ENCODE assay signal across 14 mouse cellular contexts in genomic region chr1:183140511-183141268, GRCm38 (mm10).
DNase-seq lines count a peak whose midpoint lies in the region; ATAC-seq and TF ChIP-seq lines count a peak whose summit lies in the region.
"Had no signal": no experiment of that assay in that cellular context is flagged by ENCODE, and none has a peak within 500 bp of the region (broad histone marks: within the 10 kb centered on the region; RNA-seq: fewer than 3 reads in every experiment).

No protein-coding gene starts in this region.

- H3K9ac ChIP-seq in forebrain, postnatal 0 days, result no peak overlapping the region
- H3K9ac ChIP-seq in limb, embryonic 13.5 days, result peak overlapping the region; percentile 39

- no peak overlapping the region for H3K4me2 ChIP-seq in forebrain, postnatal 0 days (ENCODE audit: low read depth)
- peak overlapping the region; percentile 41 for H3K4me2 ChIP-seq in limb, embryonic 13.5 days (replicated peaks)

- H3K9me3 ChIP-seq in heart, embryonic 10.5 days, result no peaks in the 10 kb centered on the region
- H3K9me3 ChIP-seq in forebrain, postnatal 0 days (ENCODE audit: low read length), result no peaks in the 10 kb centered on the region
- no peaks in the 10 kb centered on the region for H3K9me3 ChIP-seq in limb, embryonic 13.5 days
- H3K9me3 ChIP-seq: megakaryocyte, embryonic 14.5 days had no signal

- peaks cover under 1% of the 10 kb centered on the region; the same call in 1 of the 2 replicates for H3K36me3 ChIP-seq in heart, embryonic 10.5 days
- no peaks in the 10 kb centered on the region for H3K36me3 ChIP-seq in forebrain, postnatal 0 days (ENCODE audit: insufficient read depth)
- peaks cover 6% of the 10 kb centered on the region for H3K36me3 ChIP-seq in limb, embryonic 13.5 days

- DNase-seq in heart, embryonic 10.5 days (ENCODE audit: low spot score), result no peak
- DNase-seq in heart, postnatal 10 days, result no peak
- DNase-seq in forebrain, postnatal 0 days, result no peak
- DNase-seq in retina, embryonic 14.5 days (ENCODE audit: low spot score), result peak; percentile 39
- no peak for DNase-seq in adrenal gland, postnatal 10 days
- no peak for DNase-seq in adipocyte (ENCODE audit: low spot score)
- DNase-seq: adrenal gland, postnatal 36 days; cerebellum, adult 18-20 months; gastrocnemius, postnatal 25 days; lung, adult 18-20 months had no signal

- intact Hi-C loops in heart, postnatal 10 days (cut with DNase I), result no loop called here

- WGBS in heart, embryonic 10.5 days, result 65% methylated on average over 12 of the region's 12 CpGs
- WGBS in forebrain, postnatal 0 days, result 46% methylated on average over 12 of the region's 12 CpGs
- WGBS in limb, embryonic 13.5 days, result 30% methylated on average over 12 of the region's 12 CpGs

- ATAC-seq in forebrain, postnatal 0 days, result 0 out of 2 replicates have a peak, but pooled peaks have one; percentile 12
- peak; percentile 56; the same call in 1 of the 2 replicates for ATAC-seq in limb, embryonic 13.5 days (ENCODE audit: low FRiP score, low read depth)
- ATAC-seq in granulocyte monocyte progenitor cell, adult 5-6 weeks (replicated peaks; ENCODE audit: poor library complexity, severe bottlenecking), result no peak
- ATAC-seq: Patski had no signal

- H3K4me1 ChIP-seq in heart, embryonic 10.5 days, result peaks cover 60% of the 10 kb centered on the region
- H3K4me1 ChIP-seq in forebrain, postnatal 0 days (ENCODE audit: insufficient read depth), result peaks cover 5% of the 10 kb centered on the region; the same call in 1 of the 2 replicates
- H3K4me1 ChIP-seq in limb, embryonic 13.5 days, result peaks cover 86% of the 10 kb centered on the region

- H3K27ac ChIP-seq in heart, embryonic 10.5 days, result peak overlapping the region; percentile 18; the same call in 1 of the 2 replicates
- no peak overlapping the region for H3K27ac ChIP-seq in forebrain, postnatal 0 days (ENCODE audit: low read depth, low read length)
- H3K27ac ChIP-seq in limb, embryonic 13.5 days, result peak overlapping the region; percentile 82

- no peak overlapping the region for H3K4me3 ChIP-seq in heart, embryonic 10.5 days
- H3K4me3 ChIP-seq in forebrain, postnatal 0 days (ENCODE audit: low read depth, low read length), result no peak overlapping the region
- H3K4me3 ChIP-seq in limb, embryonic 13.5 days, result 0 out of 2 replicates have a peak overlapping the region, but pooled peaks have one; percentile 2
- H3K4me3 ChIP-seq: megakaryocyte, embryonic 14.5 days had no signal

- no peak for TF ChIP-seq CTCF in forebrain, postnatal 0 days (IDR thresholded peaks at IDR 0.05; ENCODE audit: low read depth)

- H3K27me3 ChIP-seq in heart, embryonic 10.5 days (ENCODE audit: insufficient read depth, poor library complexity, severe bottlenecking), result no peaks in the 10 kb centered on the region
- H3K27me3 ChIP-seq in forebrain, postnatal 0 days (ENCODE audit: insufficient read depth, low read length), result no peaks in the 10 kb centered on the region
- no peaks in the 10 kb centered on the region for H3K27me3 ChIP-seq in limb, embryonic 13.5 days
- H3K27me3 ChIP-seq: megakaryocyte, embryonic 14.5 days; Patski had no signal
